Mouse (Mus musculus): ENCODE measurements at regions not wholly inside any gene's neighbourhood (a gene's known extent, or its start where the extent isn't known, plus 50 kb on each side); places are given as distances from the start of the nearest gene placed in this dataset.

DNA sequence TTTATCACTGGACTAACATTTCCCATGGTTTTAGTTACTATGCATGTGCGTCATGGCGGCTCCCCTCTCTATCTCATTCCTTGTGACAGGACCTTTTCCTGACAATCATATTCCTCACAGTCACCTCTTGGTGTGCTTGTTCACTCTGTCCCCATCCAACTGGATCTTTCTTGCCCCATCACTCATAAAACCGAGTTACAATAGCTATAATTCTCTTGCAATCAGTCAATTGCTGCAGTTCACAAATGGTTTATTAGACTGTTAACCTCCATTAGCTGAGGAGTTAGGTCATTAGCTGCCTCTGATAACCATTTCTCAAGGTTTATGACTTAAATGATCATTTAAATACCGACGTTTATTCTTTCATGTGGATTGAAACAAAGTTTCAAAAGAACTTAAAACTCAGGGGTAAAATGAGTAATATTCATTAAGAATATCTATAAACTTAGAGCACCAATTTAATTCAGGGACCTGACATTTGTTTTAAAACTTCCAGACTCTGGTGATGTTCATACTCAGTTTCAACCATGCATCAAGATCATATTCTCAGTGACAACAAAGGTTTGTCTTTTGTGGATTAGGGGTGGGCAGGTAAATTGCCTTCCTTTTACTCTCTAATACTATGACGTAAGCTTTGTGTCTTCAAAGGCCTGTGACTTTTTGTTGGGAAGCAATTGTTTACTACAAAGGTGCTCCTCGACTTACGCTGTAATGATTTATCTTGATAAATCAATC is 344.4 kb upstream of the Sel1l start:
- H3K27me3 ChIP-seq, result no peaks in the 10 kb centered on the region
- H3K9me3 ChIP-seq, result no peaks in the 10 kb centered on the region
- H3K9ac ChIP-seq, result no peak overlapping the region
- 87% methylated on average over 8 of the region's 8 CpGs for WGBS
- no peak overlapping the region for H3K27ac ChIP-seq
- no peaks in the 10 kb centered on the region for H3K4me1 ChIP-seq
- H3K36me3 ChIP-seq, result no peaks in the 10 kb centered on the region
- no peak for ATAC-seq (ENCODE audit: insufficient number of reproducible peaks, insufficient read depth, low FRiP score, low TSS enrichment)
- H3K4me3 ChIP-seq, result no peak overlapping the region
- no peak overlapping the region for H3K4me2 ChIP-seq (replicated peaks)

DNA sequence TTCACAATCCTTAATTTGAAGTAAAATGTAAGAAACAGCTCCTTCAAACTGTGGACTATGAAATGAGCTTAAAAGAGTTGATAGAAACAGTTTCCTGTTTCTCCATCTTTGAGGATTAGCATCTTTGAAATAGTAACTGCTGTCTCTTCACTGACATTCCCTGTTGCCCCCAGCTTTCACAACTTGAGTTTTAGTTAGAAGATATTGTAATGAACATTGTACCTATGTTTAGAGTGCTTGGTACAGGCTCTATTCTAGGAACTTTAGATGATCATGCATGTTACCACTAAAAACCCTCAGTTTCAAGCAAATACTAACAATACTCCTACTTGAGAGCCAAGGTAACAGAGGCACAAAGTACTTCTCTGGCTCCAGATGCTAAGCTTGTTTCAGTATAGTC is 340.1 kb upstream of the Sel1l start:
- ATAC-seq (ENCODE audit: insufficient number of reproducible peaks, insufficient read depth, low FRiP score, low TSS enrichment), result no peak
- Histone ChIP-seq H3K9me3 (no peaks in the 10 kb centered on the region), H3K27me3 (no peaks in the 10 kb centered on the region), H3K9ac (no peak overlapping the region), H3K36me3 (no peaks in the 10 kb centered on the region), H3K4me3 (no peak overlapping the region), H3K4me1 (no peaks in the 10 kb centered on the region), H3K4me2 (replicated peaks) (no peak overlapping the region), H3K27ac (no peak overlapping the region)

DNA sequence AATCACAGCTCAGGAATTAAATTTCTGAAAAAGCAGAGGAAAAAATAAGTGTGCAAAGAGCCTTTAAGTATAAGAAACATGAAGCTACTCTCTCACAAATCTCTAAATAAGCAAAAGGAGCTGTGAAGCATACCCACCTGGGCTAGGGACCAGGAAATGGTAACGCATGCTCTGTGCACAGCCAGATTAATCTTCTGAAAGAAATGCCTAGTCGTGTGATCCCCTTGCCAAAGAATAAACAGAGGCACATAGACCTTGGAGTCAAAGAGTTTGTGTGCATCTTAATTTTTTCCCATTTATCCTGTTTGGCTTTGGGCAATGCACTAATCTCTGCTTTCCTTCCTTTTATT is 338.2 kb upstream of the Sel1l start:
- H3K4me3 ChIP-seq, result no peak overlapping the region
- H3K4me2 ChIP-seq (replicated peaks), result no peak overlapping the region
- H3K9me3 ChIP-seq, result no peaks in the 10 kb centered on the region
- no peak overlapping the region for H3K9ac ChIP-seq
- no peak overlapping the region for H3K27ac ChIP-seq
- H3K36me3 ChIP-seq, result no peaks in the 10 kb centered on the region
- no peak for ATAC-seq (ENCODE audit: insufficient number of reproducible peaks, insufficient read depth, low FRiP score, low TSS enrichment)
- no peaks in the 10 kb centered on the region for H3K4me1 ChIP-seq
- H3K27me3 ChIP-seq, result no peaks in the 10 kb centered on the region
- 63% methylated on average over 2 of the region's 2 CpGs for WGBS

DNA sequence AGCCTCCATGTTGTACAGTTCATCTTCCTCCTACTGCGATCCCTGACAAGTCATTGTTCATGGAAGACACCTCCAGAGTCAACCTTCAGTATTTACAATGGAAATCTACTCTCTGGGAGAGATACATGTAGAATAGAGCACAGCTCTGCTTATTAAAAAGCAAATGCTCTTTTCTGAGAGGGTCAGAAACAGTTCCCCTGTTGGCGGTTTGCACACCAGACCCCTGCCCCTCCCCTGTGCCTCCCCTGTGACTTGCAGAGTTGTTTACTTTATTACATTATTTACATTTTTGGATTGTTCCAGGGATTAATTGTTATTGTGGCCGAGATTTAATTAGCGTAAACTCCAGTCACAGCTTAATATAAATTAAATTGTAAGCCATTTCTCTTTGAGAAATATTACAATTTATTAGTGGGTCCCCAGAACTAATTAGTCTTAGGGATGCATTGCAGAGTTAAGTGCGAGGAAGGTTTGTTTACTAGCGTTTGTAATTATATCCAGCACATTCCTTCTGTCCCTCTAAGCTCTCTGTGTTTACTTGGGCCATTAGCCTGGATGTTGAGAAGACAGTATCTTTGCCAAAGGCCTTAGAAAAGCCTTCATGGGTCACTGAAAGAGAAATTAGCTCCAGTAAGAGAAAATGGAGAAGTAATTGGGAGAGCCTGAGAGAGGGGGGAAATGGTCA is 337.6 kb upstream of the Sel1l start:
- no peak overlapping the region for H3K4me3 ChIP-seq
- ATAC-seq (ENCODE audit: insufficient number of reproducible peaks, insufficient read depth, low FRiP score, low TSS enrichment), result no peak
- 68% methylated on average over 6 of the region's 6 CpGs for WGBS

DNA sequence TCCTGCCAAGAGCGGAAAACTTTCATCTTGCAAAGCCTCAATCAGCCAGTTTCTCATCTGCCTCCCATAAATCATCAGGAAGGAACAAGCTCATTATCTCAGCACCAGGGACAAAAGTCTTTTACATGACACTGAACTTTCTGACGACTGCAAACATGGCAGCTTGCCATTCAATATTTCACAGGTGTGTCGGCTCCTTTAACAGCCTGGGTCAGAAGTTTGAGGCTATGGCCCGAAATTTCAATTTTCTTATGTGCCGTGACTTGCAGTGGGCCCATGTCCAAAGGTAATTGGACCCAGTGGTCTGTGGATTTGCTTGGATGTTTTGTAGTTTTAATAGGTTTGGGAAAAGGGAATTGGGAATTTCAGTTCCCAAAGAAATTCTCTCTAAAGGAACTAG is 330.3 kb upstream of the Sel1l start:
- Histone ChIP-seq H3K9ac (no peak overlapping the region), H3K4me2 (replicated peaks) (no peak overlapping the region), H3K27ac (no peak overlapping the region), H3K4me1 (no peaks in the 10 kb centered on the region), H3K27me3 (no peaks in the 10 kb centered on the region), H3K9me3 (no peaks in the 10 kb centered on the region), H3K4me3 (no peak overlapping the region), H3K36me3 (no peaks in the 10 kb centered on the region)
- 57% methylated on average over 5 of the region's 5 CpGs for WGBS
- no peak for ATAC-seq (ENCODE audit: insufficient number of reproducible peaks, insufficient read depth, low FRiP score, low TSS enrichment)

More for the DNA sequence above, 337.6 kb upstream of the Sel1l start:
- H3K36me3 ChIP-seq, result no peaks in the 10 kb centered on the region
- H3K4me1 ChIP-seq, result no peaks in the 10 kb centered on the region
- H3K27me3 ChIP-seq, result no peaks in the 10 kb centered on the region
- H3K9me3 ChIP-seq, result no peaks in the 10 kb centered on the region
- no peak overlapping the region for H3K27ac ChIP-seq
- no peak overlapping the region for H3K9ac ChIP-seq
- H3K4me2 ChIP-seq (replicated peaks), result no peak overlapping the region

DNA sequence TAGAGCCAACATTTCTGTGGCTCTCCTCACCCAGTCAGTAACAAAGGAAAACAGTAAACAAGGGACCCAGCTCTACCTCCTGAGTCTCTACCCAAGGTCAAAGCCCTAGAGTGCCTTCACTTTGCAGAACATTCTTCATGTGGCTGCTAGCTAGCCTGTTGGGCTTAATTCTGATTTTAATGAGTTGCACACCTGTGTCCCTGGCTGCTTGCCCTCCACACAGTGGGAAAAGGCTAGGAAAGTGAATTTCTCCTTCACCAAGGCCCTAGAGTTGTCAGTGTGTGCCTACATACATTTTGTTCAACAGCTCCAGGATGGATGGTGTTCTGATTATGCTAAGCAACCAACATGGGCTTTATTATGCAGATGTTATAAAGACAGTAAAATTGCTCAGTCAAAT is 307.8 kb upstream of the Sel1l start:
- Histone ChIP-seq H3K4me1 (no peaks in the 10 kb centered on the region), H3K27me3 (no peaks in the 10 kb centered on the region), H3K4me3 (no peak overlapping the region), H3K9ac (no peak overlapping the region), H3K9me3 (no peaks in the 10 kb centered on the region), H3K36me3 (no peaks in the 10 kb centered on the region), H3K4me2 (replicated peaks) (no peak overlapping the region), H3K27ac (no peak overlapping the region)
- ATAC-seq (ENCODE audit: insufficient number of reproducible peaks, insufficient read depth, low FRiP score, low TSS enrichment), result no peak

DNA sequence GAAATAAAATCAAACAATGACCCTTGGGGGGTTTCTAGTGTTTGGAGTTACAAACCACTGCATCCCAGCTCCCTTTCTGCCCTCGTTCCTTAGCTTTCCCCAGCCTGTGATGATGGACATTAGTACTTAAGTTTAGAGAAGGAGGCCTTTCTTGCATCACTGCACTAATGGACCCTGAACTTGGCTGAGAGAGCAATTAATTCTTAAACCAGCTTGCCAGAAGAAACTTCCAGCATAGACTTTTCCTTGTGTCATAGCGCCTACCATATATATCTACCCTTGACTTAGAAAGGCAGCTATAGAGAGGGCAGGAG is 303.9 kb upstream of the Sel1l start:
- H3K4me1 ChIP-seq, result no peaks in the 10 kb centered on the region
- no peaks in the 10 kb centered on the region for H3K27me3 ChIP-seq
- ATAC-seq (ENCODE audit: insufficient number of reproducible peaks, insufficient read depth, low FRiP score, low TSS enrichment), result no peak
- no peak overlapping the region for H3K4me2 ChIP-seq (replicated peaks)
- H3K9ac ChIP-seq, result no peak overlapping the region
- 84% methylated on average over 2 of the region's 2 CpGs for WGBS
- no peaks in the 10 kb centered on the region for H3K36me3 ChIP-seq
- no peak overlapping the region for H3K27ac ChIP-seq
- H3K4me3 ChIP-seq, result no peak overlapping the region
- no peaks in the 10 kb centered on the region for H3K9me3 ChIP-seq

DNA sequence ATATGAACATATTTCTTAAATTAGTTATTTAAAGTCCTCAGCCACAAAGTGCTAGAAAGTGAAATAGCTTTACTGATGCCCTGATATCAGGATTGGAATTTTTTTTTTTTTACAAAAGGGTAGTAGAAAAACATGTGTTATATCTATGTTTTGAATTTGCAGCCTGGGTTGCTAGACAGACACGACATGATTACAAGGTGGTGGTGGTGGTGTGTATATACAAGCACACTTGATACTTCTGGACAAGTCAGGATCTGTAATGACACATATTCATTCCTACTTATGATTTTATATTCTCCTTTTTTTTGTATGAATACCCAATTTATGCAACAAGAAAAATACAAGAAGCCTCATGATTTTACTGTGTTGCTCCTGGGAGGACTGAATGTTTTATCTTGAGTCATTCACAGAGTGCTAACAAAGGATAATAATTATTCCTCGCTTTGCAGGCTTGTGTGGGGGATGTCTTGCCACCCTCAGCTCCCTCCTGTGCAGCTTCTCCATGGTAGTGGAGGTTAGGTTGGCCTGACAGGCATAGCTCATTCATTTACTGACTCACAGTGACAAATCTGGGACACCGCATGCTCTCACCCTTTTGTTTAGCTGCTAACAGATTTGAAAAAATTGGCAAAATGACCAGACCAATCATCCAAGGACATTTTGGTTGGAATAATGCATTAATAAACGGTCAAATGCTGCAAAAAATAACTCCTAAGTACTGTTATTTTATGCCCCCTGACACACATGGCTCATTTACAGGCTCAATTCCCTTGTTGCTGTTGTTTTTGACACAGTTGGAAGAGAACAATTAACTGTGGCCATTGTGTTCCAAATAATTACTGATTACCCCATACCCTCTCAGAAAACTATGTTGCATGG is 303.3 kb upstream of the Sel1l start:
- no peak overlapping the region for H3K4me2 ChIP-seq (replicated peaks)
- no peak overlapping the region for H3K27ac ChIP-seq
- ATAC-seq (ENCODE audit: insufficient number of reproducible peaks, insufficient read depth, low FRiP score, low TSS enrichment), result no peak; the same call in 1 of the 2 replicates
- no peak overlapping the region for H3K4me3 ChIP-seq
- H3K36me3 ChIP-seq, result no peaks in the 10 kb centered on the region
- H3K9me3 ChIP-seq, result no peaks in the 10 kb centered on the region
- no peaks in the 10 kb centered on the region for H3K4me1 ChIP-seq
- H3K9ac ChIP-seq, result no peak overlapping the region
- 66% methylated on average over 4 of the region's 4 CpGs for WGBS
- no peaks in the 10 kb centered on the region for H3K27me3 ChIP-seq

DNA sequence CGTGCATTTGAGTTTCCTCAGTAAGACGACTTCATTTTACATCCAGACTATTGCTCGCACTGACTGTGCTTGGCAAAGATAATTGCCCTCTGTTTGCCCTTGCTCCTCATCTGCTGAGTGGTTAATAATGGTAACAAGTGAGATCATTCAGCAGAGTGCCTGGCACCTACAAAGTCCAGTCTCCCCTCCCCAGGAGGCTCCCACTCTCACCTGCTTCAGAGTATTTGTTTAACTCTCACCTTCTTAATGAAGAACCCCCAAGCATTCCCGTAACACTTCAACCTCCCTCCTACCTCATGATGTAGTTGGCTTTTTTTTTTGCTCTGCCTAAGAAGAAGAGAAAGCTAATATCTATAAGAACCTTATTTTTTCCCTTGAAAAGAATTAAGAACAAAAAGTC is 288.6 kb upstream of the Sel1l start:
- H3K27ac ChIP-seq, result no peak overlapping the region
- H3K4me2 ChIP-seq (replicated peaks), result no peak overlapping the region
- no peaks in the 10 kb centered on the region for H3K4me1 ChIP-seq
- H3K4me3 ChIP-seq, result no peak overlapping the region
- no peaks in the 10 kb centered on the region for H3K9me3 ChIP-seq
- 81% methylated on average over 4 of the region's 4 CpGs for WGBS
- H3K27me3 ChIP-seq, result no peaks in the 10 kb centered on the region
- no peak overlapping the region for H3K9ac ChIP-seq
- no peak for ATAC-seq (ENCODE audit: insufficient number of reproducible peaks, insufficient read depth, low FRiP score, low TSS enrichment)
- H3K36me3 ChIP-seq, result no peaks in the 10 kb centered on the region

DNA sequence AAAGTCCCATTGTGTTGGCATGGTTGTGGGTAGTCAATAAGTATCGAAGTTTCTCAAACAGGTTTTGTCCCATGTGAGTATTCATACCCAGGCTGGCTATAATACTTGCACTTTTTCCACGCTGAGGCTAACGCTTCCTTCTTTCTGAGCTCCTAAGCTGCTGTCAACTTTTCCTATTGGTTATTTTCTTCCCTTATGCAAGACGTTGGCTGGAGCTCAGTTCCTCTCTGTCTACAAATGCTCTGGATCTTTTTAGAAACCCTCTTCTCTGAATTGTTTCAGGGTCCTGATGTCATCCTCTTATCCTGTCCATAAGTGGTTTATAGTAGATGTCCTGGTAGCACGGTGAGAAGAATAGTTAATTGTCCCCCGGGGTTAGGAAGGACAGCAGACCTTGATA is 278.7 kb upstream of the Sel1l start:
- no peak overlapping the region for H3K4me2 ChIP-seq (replicated peaks)
- no peak overlapping the region for H3K27ac ChIP-seq
- no peak for ATAC-seq (ENCODE audit: insufficient number of reproducible peaks, insufficient read depth, low FRiP score, low TSS enrichment)
- no peaks in the 10 kb centered on the region for H3K27me3 ChIP-seq
- no peaks in the 10 kb centered on the region for H3K9me3 ChIP-seq
- no peak overlapping the region for H3K4me3 ChIP-seq
- H3K4me1 ChIP-seq, result no peaks in the 10 kb centered on the region
- 87% methylated on average over 6 of the region's 6 CpGs for WGBS
- no peaks in the 10 kb centered on the region for H3K36me3 ChIP-seq
- H3K9ac ChIP-seq, result no peak overlapping the region

DNA sequence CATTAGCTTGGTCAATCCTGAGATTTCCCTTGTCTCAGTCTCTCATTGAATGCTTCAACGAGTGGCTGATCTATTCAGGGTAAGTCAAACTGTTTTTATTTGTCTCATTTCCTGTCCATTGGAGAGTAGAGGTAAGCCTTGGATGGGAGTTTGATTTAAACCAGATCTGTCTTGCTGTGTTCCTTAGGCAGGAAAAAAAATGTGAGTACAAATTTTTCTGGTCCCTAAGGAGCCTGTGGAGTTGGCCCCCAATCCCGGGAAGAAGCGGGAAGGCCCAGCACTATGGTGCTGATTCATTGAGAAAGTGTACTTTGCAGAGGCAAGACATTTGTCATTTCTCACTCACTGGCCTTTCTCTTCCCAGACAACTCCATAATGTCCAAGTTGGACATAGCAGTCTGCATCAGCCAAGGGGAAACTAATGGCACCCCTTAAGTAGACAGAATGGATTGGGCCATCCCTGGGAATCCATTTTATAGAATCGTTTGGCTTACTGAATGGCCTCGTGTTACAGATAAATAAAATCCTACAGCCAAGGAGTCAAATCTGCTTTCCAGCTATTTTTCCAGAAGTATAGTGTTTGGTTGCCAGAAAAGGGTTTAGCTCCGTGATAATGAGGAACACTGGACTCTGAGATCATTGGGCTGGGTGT is 271.3 kb upstream of the Sel1l start:
- 67% methylated on average over 6 of the region's 6 CpGs for WGBS
- Histone ChIP-seq H3K27ac (no peak overlapping the region), H3K4me3 (no peak overlapping the region), H3K9me3 (no peaks in the 10 kb centered on the region), H3K36me3 (no peaks in the 10 kb centered on the region), H3K4me2 (replicated peaks) (no peak overlapping the region), H3K27me3 (no peaks in the 10 kb centered on the region), H3K4me1 (no peaks in the 10 kb centered on the region), H3K9ac (no peak overlapping the region)
- no peak for ATAC-seq (ENCODE audit: insufficient number of reproducible peaks, insufficient read depth, low FRiP score, low TSS enrichment)

DNA sequence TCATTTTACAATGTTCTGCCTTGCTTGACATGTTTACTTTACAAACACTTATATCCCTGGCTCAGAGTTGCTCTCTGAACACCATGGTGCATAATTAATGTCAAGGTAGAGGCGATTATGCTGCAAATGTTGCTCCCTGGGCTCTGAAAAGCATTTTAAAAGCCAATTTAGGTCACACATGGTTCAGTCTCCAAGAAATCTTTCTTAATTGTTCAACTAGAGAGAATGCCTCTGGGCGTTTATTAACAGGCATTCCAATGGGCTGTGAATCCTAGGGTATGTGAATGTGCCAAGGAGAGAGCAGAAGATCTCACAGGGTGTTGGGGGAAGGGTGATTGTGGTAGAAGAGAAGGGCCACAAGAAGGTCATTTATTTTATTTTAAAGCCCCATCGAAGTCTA is 260.7 kb upstream of the Sel1l start:
- ATAC-seq (ENCODE audit: insufficient number of reproducible peaks, insufficient read depth, low FRiP score, low TSS enrichment), result no peak
- WGBS, result 64% methylated on average over 3 of the region's 3 CpGs
- Histone ChIP-seq H3K9ac (no peak overlapping the region), H3K4me2 (replicated peaks) (no peak overlapping the region), H3K27ac (no peak overlapping the region), H3K9me3 (no peaks in the 10 kb centered on the region), H3K4me1 (no peaks in the 10 kb centered on the region), H3K27me3 (no peaks in the 10 kb centered on the region), H3K36me3 (no peaks in the 10 kb centered on the region), H3K4me3 (no peak overlapping the region)

All from embryonic facial prominence, embryonic 12.5 days (tissue).